Mouse (Mus musculus) lung, postnatal 4 days (tissue): ENCODE results near the gene Lypd6b.

Source experiments
- DNase-seq, 2 experiments: peaks; one replicate each; pipeline ENCODE4 v3.0.0; 2021

The Lypd6b gene

GRCm38 (mm10) chr2:49771172-49771571 is 16.3 kb upstream of the Lypd6b start:
- DNase-seq = peak in 1 of 2 experiments; percentile 12

GRCm38 (mm10) chr2:49773194-49773931 is 14.1 kb upstream of the Lypd6b start:
- no peak for DNase-seq

- no peak for DNase-seq
These were observed 13.3 kb upstream of the Lypd6b start for GRCm38 (mm10) chr2:49774180-49774579.

DNA sequence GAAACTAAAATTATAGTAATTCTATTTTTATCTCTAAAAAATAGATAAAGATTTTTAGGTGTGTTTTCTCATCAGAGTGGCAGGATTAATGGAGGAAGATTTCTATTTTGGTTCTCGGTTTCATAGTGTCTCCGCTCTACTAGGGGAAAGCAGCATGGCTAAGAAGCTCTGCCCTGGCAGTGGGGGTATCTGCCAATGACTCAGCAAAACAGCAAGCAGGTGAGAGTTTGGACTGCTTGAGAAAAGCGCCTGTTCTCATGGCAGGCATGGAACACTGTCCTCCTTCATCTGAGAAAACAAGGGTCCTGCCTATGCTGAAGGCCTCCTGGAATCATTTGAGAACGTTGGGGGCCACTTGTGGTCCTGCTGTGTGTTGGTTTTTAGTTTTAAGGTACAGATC is 12.3 kb upstream of the Lypd6b start:
- DNase-seq = no peak

GRCm38 (mm10) chr2:49775735-49776134 is 11.8 kb upstream of the Lypd6b start:
- DNase-seq = no peak

DNA sequence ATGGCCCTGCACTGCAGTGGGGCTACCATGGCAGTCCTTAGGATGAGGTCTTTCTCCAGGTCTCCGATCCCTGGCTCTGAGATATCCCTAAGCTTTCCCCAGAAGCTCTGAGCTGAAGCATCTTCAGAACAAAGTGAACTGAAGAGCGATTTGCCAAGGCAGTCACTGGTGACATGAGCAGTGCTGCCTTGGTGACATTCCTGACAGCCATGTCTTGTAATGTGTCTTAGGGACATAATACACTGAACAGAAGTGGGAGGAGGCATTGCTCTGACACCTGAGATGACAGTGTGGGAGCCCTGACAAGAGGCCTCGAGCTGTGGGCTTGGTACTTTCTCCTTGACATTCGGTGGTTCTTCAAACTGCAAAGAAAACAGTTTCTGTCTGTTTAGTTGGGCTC is 11.1 kb upstream of the Lypd6b start:
- no peak for DNase-seq

GRCm38 (mm10) chr2:49788051-49788418 is 547 bp downstream of the Lypd6b start:
- DNase-seq = no peak

DNA sequence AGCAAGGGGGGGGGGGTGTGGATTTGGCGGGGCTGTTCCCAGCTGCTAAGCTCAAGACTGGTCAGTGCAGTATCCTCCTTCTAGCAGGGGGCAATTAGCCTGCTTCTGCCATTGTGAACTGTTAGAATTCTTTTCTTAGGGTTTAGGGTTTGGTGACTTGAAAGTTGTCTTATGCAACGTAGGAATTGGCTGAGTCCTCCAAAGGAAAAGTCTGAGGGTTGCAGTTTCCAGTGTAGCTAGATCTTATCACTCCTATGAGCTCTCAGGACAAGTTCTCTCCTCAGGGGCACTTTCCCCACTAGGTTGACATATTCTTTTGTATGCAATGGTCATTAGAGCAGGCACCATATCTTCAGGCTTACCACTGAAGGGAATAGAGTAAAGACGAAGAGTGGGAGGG is 1.2 kb downstream of the Lypd6b start:
- DNase-seq = no peak

- no peak for DNase-seq
These were observed 1.6 kb downstream of the Lypd6b start for GRCm38 (mm10) chr2:49789078-49789477.

DNA sequence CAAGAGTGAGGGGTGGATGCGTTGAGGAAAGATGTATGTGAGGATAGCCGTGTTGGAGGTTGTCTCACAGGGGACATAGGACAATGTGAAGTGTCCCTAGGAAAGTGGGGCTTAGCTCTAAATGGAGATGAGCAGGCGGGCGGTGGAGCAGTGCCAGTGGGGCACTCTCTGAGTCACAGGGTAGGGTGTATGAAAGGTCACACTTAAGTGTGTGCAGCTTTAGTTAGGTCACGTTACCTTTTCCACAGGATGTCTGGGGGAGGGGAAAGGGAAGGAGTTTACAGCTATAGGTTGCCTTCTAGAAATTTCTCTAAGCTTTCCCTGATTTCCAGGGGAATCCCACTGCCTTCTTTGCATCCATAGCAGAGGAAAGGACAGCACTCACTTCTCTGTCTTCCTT is 2.0 kb downstream of the Lypd6b start:
- DNase-seq = no peak

- DNase-seq = no peak
These were observed 10.1 kb downstream of the Lypd6b start for GRCm38 (mm10) chr2:49797444-49798143.

DNA sequence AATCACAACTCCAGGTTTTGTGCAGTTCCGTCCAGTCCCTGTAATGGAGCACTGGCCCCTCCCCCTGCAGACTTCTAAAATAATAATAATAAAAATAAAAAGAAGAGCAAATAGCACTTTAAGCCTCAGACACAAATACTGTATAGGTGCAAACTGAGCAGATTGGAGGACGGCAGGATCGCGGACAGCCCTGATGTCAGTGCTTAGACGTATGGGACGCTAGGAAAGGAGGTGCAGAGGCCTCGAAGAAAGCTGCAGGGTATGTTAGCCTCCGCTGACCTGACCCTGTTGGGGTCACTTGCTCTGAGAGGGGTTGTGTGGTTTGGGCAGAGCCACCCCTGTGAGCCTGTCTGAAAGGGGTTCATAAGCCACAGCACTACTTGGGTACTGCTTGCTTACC is 17.0 kb downstream of the Lypd6b start:
- DNase-seq = no peak

- no peak for DNase-seq
These were observed 18.4 kb downstream of the Lypd6b start for GRCm38 (mm10) chr2:49805736-49806371.

DNA sequence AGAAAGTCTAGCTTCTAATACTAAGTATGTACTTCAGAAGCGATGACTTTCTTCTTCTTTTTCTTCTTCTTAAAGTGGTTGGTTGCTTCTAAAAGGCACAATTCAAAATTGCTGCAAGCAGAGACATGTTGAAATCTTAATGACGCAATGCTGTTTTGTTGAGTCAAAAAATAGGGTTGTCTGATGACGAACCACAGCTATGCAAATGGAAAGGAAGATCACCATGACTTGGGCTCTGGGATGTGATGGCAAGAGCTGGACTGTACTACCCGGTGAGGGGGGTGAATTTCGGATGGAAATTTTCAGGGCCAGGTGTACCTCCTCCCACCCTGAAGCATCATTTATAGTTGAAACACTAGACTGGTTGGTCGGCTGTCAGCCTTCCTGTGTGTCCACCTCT is 22.0 kb downstream of the Lypd6b start:
- peak in 1 of 2 experiments; percentile 6 for DNase-seq

DNA sequence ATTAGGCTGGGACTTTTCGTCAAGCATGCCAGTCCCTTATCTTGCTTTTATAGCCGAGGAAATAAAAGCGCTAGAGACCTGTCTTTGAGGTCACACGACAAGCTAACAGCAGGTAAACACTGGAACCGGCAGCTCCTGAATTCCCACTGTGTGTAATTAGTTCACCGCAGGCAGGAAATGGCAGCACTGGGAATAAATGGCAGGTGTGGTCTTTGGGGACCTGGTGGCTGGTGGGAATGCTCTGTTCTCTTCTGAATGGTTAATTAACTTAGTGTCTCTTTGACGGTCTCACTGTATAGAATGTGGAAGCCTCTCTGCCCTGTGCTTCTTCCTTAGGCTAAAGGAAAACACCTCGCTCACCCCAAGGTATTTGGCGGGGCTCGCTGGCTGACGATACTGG is 23.9 kb downstream of the Lypd6b start:
- no peak for DNase-seq

- peak; percentile 64 to 74 for DNase-seq
These were observed 24.4 kb downstream of the Lypd6b start for GRCm38 (mm10) chr2:49811871-49812363.

- no peak for DNase-seq
These were observed 25.7 kb downstream of the Lypd6b start for GRCm38 (mm10) chr2:49813151-49813550.

DNA sequence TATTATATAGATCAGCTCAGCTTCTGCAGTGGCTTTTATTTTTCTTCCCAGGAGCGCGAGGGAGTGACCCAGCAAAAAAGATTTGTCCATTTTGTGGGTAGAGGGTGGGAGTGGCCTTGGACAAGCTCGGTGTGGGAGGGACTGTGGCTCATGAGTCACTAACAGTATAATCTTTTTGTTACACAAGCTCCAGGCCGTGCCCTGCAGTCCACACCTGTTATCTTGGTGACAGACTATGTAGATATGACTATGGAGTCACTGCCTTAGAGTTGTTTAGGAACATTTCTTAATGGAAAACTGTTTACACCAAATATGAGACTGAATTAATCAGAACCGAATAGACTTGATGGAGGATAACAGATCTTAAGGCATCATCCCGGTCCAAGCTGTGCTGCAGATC is 26.5 kb downstream of the Lypd6b start:
- peak; percentile 30 for DNase-seq

DNA sequence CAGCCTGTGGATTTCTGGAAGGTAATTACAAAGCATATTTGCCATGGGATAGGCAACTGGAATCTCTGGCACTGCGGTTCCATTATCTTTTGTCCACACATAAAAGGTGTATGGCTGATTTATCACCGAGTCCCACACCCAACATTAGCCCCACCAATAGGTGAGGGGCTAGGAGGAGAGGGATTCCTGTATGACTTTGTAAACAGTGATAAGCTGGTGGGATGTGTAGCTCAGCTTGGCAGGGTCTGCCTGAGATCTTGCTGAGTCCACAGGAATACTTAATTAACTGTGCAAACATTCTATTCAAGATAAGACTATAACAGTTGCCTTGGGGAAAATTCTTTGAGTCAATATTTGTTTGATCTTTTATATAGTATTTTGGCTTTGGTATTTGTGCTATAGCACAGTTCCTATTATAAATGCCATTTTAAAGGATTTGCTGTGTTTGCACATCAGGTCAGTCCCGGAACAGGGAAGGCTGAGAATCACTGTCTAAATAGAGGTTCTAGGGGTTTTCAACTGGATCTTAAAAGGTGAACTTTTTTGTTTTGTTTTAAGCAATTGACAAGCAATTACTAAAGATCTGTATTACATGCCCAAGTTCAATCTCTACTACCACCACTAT is 28.3 kb downstream of the Lypd6b start:
- DNase-seq = no peak

GRCm38 (mm10) chr2:49816549-49816948 is 29.1 kb downstream of the Lypd6b start:
- no peak for DNase-seq

DNA sequence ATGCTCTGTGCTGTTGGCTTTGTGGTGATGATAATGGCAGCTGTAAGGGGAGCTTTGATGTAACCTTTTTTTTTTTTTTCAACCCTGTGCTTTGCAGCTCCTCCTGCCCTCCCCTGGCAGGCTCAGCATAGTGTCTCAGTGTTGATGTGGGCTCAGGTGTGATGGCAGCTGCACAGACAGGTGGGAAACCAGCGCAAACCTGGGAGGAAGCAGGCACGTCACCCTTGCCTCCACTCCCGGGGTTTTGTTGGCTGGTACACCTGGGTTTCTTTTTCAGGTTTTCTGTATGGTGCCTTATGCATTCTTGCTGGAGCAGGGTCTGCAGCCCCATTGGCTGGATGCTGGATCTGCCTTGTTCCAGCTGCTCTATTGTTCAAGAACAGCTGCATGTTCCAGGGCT is 29.7 kb downstream of the Lypd6b start:
- no peak for DNase-seq

DNA sequence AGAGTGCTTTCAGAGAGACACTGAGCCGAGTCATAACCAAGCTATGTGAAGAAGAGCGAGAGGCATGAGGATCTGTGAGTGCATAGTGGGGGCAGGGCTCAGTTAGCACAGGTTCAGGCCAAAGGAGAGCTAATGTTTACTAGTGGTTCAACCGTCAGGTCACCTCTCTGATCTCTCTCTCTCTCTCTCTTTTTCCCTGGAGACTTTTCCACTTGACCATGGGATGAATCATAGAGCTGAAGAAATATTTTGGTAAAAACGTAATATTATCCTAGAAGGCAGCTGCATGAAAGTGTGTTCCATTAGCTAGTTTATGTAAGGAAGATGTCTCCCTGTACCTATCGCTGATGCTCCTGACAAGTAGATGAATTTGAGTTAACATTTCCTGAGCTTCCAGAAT is 30.6 kb downstream of the Lypd6b start:
- DNase-seq = no peak

GRCm38 (mm10) chr2:49822312-49822711 is 34.8 kb downstream of the Lypd6b start:
- no peak for DNase-seq

DNA sequence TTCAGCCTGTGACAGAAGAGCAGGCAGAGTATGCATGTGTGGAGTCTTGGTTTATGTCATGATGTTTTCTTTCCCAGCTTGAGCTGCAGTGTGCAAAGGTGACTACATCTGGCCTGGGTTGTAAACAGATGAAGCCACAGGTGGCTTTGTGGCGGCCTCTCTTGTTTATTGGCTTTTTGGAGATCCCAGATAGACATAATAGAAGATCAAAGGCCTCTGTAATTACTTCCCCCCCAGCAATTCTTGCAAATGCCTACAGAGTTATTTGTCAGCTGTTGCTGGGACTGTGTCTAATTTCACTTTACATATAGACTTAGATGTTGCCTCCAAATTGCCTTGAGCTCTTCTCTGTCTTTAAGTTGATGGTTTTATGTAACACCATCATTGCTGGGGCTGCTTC is 38.1 kb downstream of the Lypd6b start:
- no peak for DNase-seq
